Mouse (Mus musculus): ENCODE results near the gene Dip2c. TPM values are rescaled to one million over a fixed set of nuclear protein-coding genes. Genes with fewer than 3 reads are reported as not detected.

The Dip2c gene
- polyA plus RNA-seq, 1 experiment from 2014 or later, result 4.9 TPM

GRCm38 (mm10) chr13:9347448-9347847, 71.1 kb downstream of the Dip2c start:
- Histone ChIP-seq H3K4me1 (no peaks in the 10 kb centered on the region), H3K27me3 (ENCODE audit: low read depth, poor library complexity, severe bottlenecking) (no peaks in the 10 kb centered on the region), H3K27ac (no peak overlapping the region), H3K36me3 (no peaks in the 10 kb centered on the region), H3K9me3 (replicated peaks) (no peaks in the 10 kb centered on the region), H3K4me3 (no peak overlapping the region)
- WGBS, result 93% methylated on average over 3 of the region's 3 CpGs
- no peak for DNase-seq (ENCODE audit: low spot score)

- Histone ChIP-seq H3K4me3 (no peak overlapping the region), H3K9me3 (replicated peaks) (no peaks in the 10 kb centered on the region), H3K36me3 (no peaks in the 10 kb centered on the region), H3K27ac (no peak overlapping the region), H3K4me1 (no peaks in the 10 kb centered on the region), H3K27me3 (ENCODE audit: low read depth, poor library complexity, severe bottlenecking) (no peaks in the 10 kb centered on the region)
- 89% methylated on average over 2 of the region's 2 CpGs for WGBS
- no peak for DNase-seq (ENCODE audit: low spot score)
These were observed 74.3 kb downstream of the Dip2c start for GRCm38 (mm10) chr13:9350670-9351069.

- no peak overlapping the region for H3K4me3 ChIP-seq
- 88% methylated on average over 1 of the region's 1 CpGs for WGBS
- H3K36me3 ChIP-seq, result no peaks in the 10 kb centered on the region
- no peaks in the 10 kb centered on the region for H3K4me1 ChIP-seq
- DNase-seq (ENCODE audit: low spot score), result no peak
- H3K9me3 ChIP-seq (replicated peaks), result no peaks in the 10 kb centered on the region
- no peaks in the 10 kb centered on the region for H3K27me3 ChIP-seq (ENCODE audit: low read depth, poor library complexity, severe bottlenecking)
- no peak overlapping the region for H3K27ac ChIP-seq
These were observed 77.6 kb downstream of the Dip2c start for GRCm38 (mm10) chr13:9353890-9354289.

GRCm38 (mm10) chr13:9355331-9355730, 79.0 kb downstream of the Dip2c start:
- H3K4me1 ChIP-seq, result no peaks in the 10 kb centered on the region
- H3K27me3 ChIP-seq (ENCODE audit: low read depth, poor library complexity, severe bottlenecking), result no peaks in the 10 kb centered on the region
- H3K9me3 ChIP-seq (replicated peaks), result no peaks in the 10 kb centered on the region
- H3K27ac ChIP-seq, result no peak overlapping the region
- H3K36me3 ChIP-seq, result no peaks in the 10 kb centered on the region
- WGBS, result 70% methylated on average over 4 of the region's 4 CpGs
- DNase-seq (ENCODE audit: low spot score), result no peak
- no peak overlapping the region for H3K4me3 ChIP-seq

- Histone ChIP-seq H3K27ac (no peak overlapping the region), H3K4me3 (no peak overlapping the region), H3K36me3 (no peaks in the 10 kb centered on the region), H3K9me3 (replicated peaks) (no peaks in the 10 kb centered on the region), H3K27me3 (ENCODE audit: low read depth, poor library complexity, severe bottlenecking) (no peaks in the 10 kb centered on the region), H3K4me1 (no peaks in the 10 kb centered on the region)
- DNase-seq (ENCODE audit: low spot score), result no peak
- WGBS, result 86% methylated on average over 2 of the region's 2 CpGs
These were observed 85.1 kb downstream of the Dip2c start for GRCm38 (mm10) chr13:9361457-9361856.

- Histone ChIP-seq H3K9me3 (replicated peaks) (no peaks in the 10 kb centered on the region), H3K4me1 (no peaks in the 10 kb centered on the region), H3K4me3 (no peak overlapping the region), H3K27me3 (ENCODE audit: low read depth, poor library complexity, severe bottlenecking) (no peaks in the 10 kb centered on the region), H3K36me3 (no peaks in the 10 kb centered on the region), H3K27ac (no peak overlapping the region)
- no peak for DNase-seq (ENCODE audit: low spot score)
- 81% methylated on average over 1 of the region's 1 CpGs for WGBS
These were observed 95.1 kb downstream of the Dip2c start for GRCm38 (mm10) chr13:9371387-9371786.

GRCm38 (mm10) chr13:9377130-9377529, 100.8 kb downstream of the Dip2c start:
- H3K4me1 ChIP-seq, result no peaks in the 10 kb centered on the region
- DNase-seq (ENCODE audit: low spot score), result no peak
- no peak overlapping the region for H3K27ac ChIP-seq
- WGBS, result 82% methylated on average over 2 of the region's 2 CpGs
- no peak overlapping the region for H3K4me3 ChIP-seq
- H3K36me3 ChIP-seq, result no peaks in the 10 kb centered on the region
- no peaks in the 10 kb centered on the region for H3K27me3 ChIP-seq (ENCODE audit: low read depth, poor library complexity, severe bottlenecking)
- H3K9me3 ChIP-seq (replicated peaks), result no peaks in the 10 kb centered on the region

- Histone ChIP-seq H3K27me3 (ENCODE audit: low read depth, poor library complexity, severe bottlenecking) (no peaks in the 10 kb centered on the region), H3K36me3 (no peaks in the 10 kb centered on the region), H3K4me3 (no peak overlapping the region), H3K4me1 (no peaks in the 10 kb centered on the region; the same call in 1 of the 2 replicates), H3K9me3 (replicated peaks) (no peaks in the 10 kb centered on the region), H3K27ac (no peak overlapping the region)
- no peak for DNase-seq (ENCODE audit: low spot score)
- WGBS, result 87% methylated on average over 5 of the region's 5 CpGs
These were observed 104.5 kb downstream of the Dip2c start for GRCm38 (mm10) chr13:9380740-9381410.

- WGBS, result 98% methylated on average over 2 of the region's 2 CpGs
- Histone ChIP-seq H3K4me1 (no peaks in the 10 kb centered on the region; the same call in 1 of the 2 replicates), H3K36me3 (0 out of 2 replicates have a peak, but pooled peaks cover 2% of the 10 kb centered on the region), H3K4me3 (no peak overlapping the region), H3K27ac (no peak overlapping the region), H3K9me3 (replicated peaks) (no peaks in the 10 kb centered on the region), H3K27me3 (ENCODE audit: low read depth, poor library complexity, severe bottlenecking) (no peaks in the 10 kb centered on the region)
- no peak for DNase-seq (ENCODE audit: low spot score)
These were observed 111.7 kb downstream of the Dip2c start for GRCm38 (mm10) chr13:9388017-9388416.

- no peak for DNase-seq (ENCODE audit: low spot score)
- H3K27me3 ChIP-seq (ENCODE audit: low read depth, poor library complexity, severe bottlenecking), result no peaks in the 10 kb centered on the region
- H3K9me3 ChIP-seq (replicated peaks), result no peaks in the 10 kb centered on the region
- no peak overlapping the region for H3K27ac ChIP-seq
- H3K4me3 ChIP-seq, result no peak overlapping the region
- H3K4me1 ChIP-seq, result no peaks in the 10 kb centered on the region
- WGBS, result 90% methylated on average over 1 of the region's 1 CpGs
- 0 out of 2 replicates have a peak, but pooled peaks cover 2% of the 10 kb centered on the region for H3K36me3 ChIP-seq
These were observed 113.0 kb downstream of the Dip2c start for GRCm38 (mm10) chr13:9389334-9389733.

- no peak overlapping the region for H3K4me3 ChIP-seq
- no peak overlapping the region for H3K27ac ChIP-seq
- H3K27me3 ChIP-seq (ENCODE audit: low read depth, poor library complexity, severe bottlenecking), result no peaks in the 10 kb centered on the region
- H3K4me1 ChIP-seq, result no peaks in the 10 kb centered on the region
- 75% methylated on average over 5 of the region's 5 CpGs for WGBS
- 0 out of 2 replicates have a peak, but pooled peaks cover 2% of the 10 kb centered on the region for H3K36me3 ChIP-seq
- DNase-seq (ENCODE audit: low spot score), result no peak
- H3K9me3 ChIP-seq (replicated peaks), result no peaks in the 10 kb centered on the region
These were observed 114.0 kb downstream of the Dip2c start for GRCm38 (mm10) chr13:9390204-9390804.

- no peaks in the 10 kb centered on the region for H3K4me1 ChIP-seq
- H3K27me3 ChIP-seq (ENCODE audit: low read depth, poor library complexity, severe bottlenecking), result no peaks in the 10 kb centered on the region
- no peak for DNase-seq (ENCODE audit: low spot score)
- WGBS, result 84% methylated on average over 3 of the region's 3 CpGs
- H3K27ac ChIP-seq, result no peak overlapping the region
- H3K9me3 ChIP-seq (replicated peaks), result no peaks in the 10 kb centered on the region
- H3K36me3 ChIP-seq, result no peaks in the 10 kb centered on the region
- no peak overlapping the region for H3K4me3 ChIP-seq
These were observed 117.1 kb downstream of the Dip2c start for GRCm38 (mm10) chr13:9393470-9393869.

GRCm38 (mm10) chr13:9395286-9395685, 119.0 kb downstream of the Dip2c start:
- Histone ChIP-seq H3K36me3 (no peaks in the 10 kb centered on the region), H3K4me3 (no peak overlapping the region), H3K27me3 (ENCODE audit: low read depth, poor library complexity, severe bottlenecking) (no peaks in the 10 kb centered on the region), H3K9me3 (replicated peaks) (no peaks in the 10 kb centered on the region), H3K27ac (no peak overlapping the region), H3K4me1 (no peaks in the 10 kb centered on the region)
- no peak for DNase-seq (ENCODE audit: low spot score)
- WGBS, result 90% methylated on average over 1 of the region's 1 CpGs
